Mouse (Mus musculus) layer of hippocampus, adult 2 months (tissue): ENCODE measurements at regions not wholly inside any gene's neighbourhood (a gene's known extent, or its start where the extent isn't known, plus 50 kb on each side); places are given as distances from the start of the nearest gene placed in this dataset.
A peak's percentile ranks its signal among the peaks of the same experiment; 100 is the strongest.
"Not testable (repeated sequence)": the region's sequence is repeated elsewhere in the genome, so short reads cannot be mapped to it uniquely, and the experiment has no call there.

ENCODE experiments used
- DNase-seq, 2 experiments: peaks; one replicate each; pipeline ENCODE4 v3.0.0; 2022; ENCODE audit warnings: low spot score in 2 of 2
- H3K27ac ChIP-seq: fragments of 200-600 bp; 2 replicates; pipeline ENCODE4 v1.8.1; 2022
- H3K4me3 ChIP-seq: fragments of 200-600 bp; 2 replicates; pipeline ENCODE4 v1.8.1; 2022; ENCODE audit warnings: mild to moderate bottlenecking
- CTCF ChIP-seq: fragments of 200-600 bp; conservative IDR thresholded peaks from 2 replicates; pipeline ENCODE4 v1.8.1; 2022; ENCODE audit warnings: antibody characterized with exemption, mild to moderate bottlenecking, moderate library complexity

DNA sequence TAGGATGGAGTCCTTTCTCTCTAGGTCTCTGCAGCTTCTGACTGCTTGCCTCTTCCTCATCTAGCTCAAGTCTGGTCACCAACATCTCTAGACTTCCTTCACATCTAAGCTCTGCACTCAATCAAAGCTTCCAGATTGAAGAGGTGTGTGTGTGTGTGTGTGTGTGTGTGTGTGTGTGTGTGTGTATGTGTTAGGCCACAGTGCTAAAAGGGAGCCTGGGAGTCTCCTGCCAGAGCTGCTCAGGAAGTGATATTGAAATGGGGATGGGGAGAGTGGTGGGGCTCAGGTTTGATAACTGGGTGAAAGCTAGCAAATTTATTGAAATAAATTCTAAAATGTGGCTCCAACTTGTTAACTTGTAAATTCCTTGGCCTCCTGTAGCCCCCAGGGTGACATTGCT lies 73.3 kb downstream of the Gm31371 start:
- not testable (repeated sequence) for H3K4me3 ChIP-seq, H3K27ac ChIP-seq, DNase-seq

DNA sequence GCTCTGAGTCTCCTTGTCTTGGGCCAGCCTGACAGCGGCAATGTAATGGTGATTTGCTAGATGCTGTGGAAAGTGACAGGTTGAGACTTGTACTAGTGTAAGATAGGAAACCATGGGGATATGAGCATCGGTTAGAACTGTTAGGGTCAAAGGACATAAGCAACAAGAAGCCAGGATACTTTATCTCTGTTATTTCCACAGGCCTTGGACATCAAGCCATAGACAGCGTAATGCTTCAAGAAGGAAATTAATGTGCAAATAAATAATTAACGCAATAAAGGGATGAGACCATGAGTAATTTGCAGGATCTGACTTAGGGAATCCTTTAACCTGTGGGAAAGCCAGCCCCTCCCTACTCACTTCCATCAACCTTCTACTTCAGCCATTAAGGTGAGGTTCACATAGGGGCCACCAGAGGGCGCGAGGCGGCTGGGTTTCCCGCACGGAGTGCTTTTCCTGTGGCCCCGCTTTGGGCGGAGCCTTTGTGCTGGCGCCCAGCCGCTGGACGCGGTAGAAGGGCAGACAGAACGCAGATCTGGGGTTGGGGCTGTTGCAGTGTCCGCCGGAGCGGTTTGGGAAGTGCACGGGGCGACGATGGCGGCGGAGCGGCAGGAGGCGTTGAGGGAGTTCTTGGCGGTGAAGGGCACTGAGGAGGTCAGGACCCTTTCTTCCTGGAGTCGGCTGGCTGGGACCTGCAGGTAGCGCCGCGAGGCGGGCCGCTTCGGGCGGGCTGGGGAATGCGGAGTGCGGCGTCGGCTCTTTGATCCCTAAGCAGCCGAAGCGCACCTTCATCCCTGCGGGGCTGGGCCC lies 76.5 kb downstream of the Gm31371 start:
- 0 out of 2 replicates have a peak overlapping the region, but pooled peaks have one; percentile 48 for H3K27ac ChIP-seq
- peak; percentile 79 for TF ChIP-seq CTCF
- DNase-seq, result peak; percentile 41 to 53
- H3K4me3 ChIP-seq, result peak overlapping the region; percentile 58

DNA sequence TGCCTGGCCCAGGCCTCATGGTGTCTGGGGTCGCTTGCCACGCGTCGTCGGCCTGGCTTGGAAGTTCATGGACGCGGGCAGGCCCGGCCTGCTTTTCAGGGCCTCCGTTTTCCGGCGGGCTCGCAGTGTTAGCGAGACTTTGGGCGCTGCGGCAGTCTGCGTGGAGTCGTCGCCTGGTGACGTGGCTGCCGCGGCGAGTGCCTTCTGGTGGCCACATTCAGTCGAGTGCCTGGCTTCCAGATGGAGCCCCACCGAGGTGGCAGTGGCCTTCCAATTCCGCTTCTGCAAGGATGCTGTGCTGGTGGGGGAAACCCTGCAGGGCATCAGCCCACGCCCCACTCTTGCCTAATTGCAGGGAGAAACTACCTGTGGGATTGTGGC lies 77.1 kb downstream of the Gm31371 start:
- Histone ChIP-seq H3K4me3 (peak overlapping the region; percentile 58), H3K27ac (0 out of 2 replicates have a peak overlapping the region, but pooled peaks have one; percentile 48)
- not testable (repeated sequence) for DNase-seq

DNA sequence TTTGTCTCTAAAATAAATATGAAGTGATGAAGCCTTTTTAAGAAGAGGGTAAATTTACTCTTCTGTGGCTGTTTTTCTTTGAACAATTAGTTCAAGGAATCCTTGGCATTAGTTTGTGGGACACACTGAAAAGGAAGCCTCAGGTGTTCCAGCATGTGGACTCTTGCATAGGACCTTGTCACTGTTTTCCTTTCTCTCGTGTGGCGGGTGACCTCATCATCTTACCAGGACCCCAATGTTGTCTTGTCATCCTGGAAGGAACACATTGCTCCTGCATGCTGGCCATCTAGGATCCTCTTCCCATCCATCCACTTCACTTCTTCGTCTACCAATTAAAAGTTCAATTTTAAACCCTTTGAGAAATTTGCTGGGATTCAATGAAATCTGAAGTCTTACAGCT lies 104.9 kb downstream of the Gm31371 start:
- not testable (repeated sequence) for H3K27ac ChIP-seq, H3K4me3 ChIP-seq
- DNase-seq, result peak in 1 of 2 experiments; percentile 21

DNA sequence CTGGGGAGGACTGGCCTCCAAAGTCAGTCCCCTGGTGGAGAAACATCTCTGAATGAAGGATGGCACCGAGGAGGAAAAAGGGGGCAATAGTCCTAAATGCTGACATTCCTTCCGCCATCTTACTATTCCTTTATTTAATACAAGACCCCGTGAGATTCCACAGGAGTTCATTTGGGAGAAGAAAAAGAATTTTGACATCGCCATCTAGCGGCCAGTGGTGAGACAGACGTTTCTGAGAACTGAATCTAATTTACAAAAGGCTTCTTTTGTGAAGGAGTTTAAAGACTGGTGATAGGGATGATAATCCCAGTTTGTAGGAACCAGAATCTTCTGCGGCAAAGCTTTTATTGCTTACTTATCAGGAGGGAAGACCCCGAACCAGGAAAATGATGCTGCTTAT lies 107.8 kb downstream of the Gm31371 start:
- not testable (repeated sequence) for DNase-seq, H3K4me3 ChIP-seq, H3K27ac ChIP-seq
- peak; percentile 71 for TF ChIP-seq CTCF

DNA sequence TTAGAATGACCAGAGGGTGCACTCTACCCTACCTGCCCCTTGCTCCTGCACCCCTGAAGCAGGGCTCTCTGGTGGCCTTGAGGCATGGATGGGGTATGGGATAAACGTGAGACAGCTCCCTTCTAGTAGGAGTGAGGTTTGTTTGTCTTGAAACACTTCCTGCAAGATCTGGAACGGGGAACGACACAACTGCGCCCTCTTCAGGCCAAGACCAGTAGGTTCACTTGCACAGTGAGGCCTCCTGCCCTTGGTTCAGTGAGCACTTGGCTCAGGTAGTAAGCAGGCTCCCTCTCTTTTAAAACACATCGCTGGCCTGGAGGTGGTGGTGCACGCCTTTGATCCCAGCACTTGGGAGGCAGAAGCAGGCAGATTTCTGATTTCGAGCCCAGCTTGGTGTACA lies 110.1 kb downstream of the Gm31371 start:
- not testable (repeated sequence) for DNase-seq, H3K4me3 ChIP-seq, H3K27ac ChIP-seq
- peak; percentile 43 for TF ChIP-seq CTCF

DNA sequence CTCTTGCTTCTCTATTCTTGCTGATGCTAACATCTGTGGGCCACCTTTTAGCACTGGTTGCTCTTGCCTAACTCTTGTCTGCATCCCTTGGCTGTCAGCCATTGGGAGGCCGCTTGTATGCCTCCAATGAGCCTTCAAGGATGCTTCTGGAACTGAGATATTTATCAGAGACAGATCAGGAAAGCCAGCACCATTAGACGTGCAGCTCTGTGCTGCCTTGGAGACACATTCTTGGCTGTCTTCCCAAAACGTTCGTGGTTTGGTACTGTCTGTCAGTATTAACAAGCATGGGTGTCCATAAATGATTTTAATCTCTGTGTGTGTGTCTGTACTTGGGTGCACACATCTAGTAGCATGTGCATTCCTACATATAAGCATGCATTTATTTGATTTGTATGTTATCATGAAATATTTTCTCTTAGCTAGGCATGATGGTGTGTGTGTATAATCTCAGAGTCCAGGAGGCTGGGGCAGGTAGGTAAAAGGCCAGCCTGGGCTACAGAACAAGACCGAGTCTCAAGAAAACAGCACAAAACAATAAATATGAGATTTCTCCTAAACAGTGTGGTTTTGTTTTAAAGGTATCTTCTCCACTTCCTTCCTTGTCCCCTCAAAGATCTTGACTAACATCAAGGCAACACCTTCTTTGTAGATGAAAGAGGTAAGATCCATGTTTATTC lies 111.4 kb downstream of the Gm31371 start:
- not testable (repeated sequence) for DNase-seq, H3K4me3 ChIP-seq, H3K27ac ChIP-seq

DNA sequence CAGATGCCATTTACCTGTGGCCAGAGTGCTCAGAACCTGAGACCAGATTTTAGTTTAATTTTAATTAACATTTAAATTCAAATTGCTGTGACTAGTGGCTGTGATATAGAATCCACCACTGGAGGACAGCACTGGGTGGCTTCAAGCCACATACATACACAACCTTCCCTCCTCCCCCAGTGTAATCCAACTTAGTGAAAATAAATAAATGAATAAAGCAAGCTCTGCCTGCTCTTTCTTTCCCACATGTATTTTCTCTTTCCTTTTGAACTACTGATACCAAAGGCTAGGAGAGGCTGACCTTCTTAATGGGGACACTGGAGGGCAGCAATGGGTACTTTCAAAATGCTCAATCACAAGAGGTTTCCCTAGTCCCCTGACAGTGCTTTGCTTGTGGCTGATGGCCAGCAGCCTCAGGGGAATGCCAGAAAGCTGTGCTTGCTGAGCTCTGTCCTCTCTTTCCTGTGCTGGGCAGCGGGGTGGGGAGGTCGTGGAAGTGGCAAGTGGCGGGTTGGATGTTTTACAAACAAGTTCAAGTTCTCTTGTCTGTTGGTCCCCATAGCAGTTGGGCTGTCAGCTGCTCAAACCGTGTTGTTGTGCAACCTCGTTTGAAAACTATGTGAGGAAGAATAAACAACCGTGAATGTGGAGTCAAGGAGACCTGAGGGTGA lies 112.4 kb downstream of the Gm31371 start:
- H3K27ac ChIP-seq, H3K4me3 ChIP-seq, DNase-seq: not testable (repeated sequence)
- peak; percentile 48 for TF ChIP-seq CTCF

DNA sequence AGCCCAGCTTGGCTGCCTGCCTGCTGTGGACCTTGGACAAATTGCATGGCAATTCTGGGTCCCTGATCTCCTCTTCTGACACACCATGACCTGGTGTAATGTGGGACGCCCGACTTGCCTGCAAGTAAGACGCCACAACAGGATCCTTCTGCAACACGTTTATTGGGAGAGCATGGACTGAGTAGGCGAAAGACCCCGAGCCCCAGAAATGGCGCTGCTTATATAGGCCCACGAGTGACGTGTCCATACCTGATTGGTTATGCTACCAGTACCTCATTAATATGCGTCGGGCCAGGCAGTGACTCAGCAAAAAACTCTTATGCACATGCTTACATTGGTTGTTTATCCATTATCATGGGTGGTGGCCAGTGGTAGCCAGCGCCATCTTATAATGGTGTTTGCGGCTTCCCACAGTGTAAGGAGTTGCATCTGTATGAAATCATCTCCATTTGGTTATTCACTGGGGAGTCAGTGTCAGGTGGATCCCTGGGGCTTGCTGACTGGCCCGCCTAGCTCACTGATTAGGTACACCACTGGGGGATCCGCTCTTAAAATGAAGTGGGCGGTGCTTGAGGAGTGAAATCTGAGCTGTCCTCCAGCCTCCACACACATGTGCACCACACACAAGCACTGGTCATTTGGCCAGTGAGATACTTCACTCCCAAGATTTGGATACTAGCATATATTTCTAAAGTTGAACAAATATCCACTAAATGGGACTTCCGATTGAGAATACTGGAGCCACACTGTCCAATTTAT lies 113.1 kb downstream of the Gm31371 start:
- H3K4me3 ChIP-seq, H3K27ac ChIP-seq: not testable (repeated sequence)
- peak; percentile 19 to 21 for DNase-seq

DNA sequence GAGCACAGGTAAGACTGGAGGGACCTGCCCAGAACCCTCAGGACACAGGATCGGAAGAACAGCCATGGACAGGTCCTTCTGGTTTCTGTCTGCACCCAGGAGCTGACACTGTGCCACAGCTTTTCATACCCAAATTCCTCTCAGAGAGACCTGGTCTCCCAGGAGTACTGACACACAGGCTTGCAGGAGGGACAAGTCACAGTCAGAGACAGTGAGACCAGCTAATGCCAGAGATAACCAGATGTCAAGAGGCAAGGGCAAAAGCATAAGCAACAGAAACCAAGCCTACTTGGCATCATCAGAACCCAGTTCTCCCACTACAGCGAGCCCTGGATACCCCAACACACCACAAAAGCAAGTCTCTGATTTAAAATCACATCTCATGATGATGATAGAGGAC lies 122.3 kb downstream of the Gm31371 start:
- not testable (repeated sequence) for H3K4me3 ChIP-seq, H3K27ac ChIP-seq

DNA sequence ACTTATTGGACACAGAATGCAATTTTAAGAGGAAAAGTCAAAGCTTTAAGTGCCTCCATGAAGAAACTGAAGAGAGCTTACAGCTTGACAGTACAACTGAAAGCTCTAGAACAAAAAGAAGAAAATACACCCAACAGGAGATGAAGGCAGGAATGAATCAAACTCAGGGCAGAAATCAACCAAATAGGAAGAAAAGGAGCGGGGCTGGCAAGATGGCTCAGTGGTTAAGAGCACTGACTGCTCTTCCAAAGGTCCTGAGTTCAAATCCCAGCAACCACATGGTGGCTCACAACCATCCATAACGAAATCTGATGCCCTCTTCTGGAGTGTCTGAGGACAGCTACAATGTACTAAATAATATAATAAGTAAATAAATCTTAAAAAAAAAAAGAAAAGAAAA lies 124.8 kb downstream of the Gm31371 start:
- not testable (repeated sequence) for DNase-seq, H3K4me3 ChIP-seq, H3K27ac ChIP-seq

More for the DNA sequence above, 122.3 kb downstream of the Gm31371 start:
- DNase-seq, result not testable (repeated sequence)

DNA sequence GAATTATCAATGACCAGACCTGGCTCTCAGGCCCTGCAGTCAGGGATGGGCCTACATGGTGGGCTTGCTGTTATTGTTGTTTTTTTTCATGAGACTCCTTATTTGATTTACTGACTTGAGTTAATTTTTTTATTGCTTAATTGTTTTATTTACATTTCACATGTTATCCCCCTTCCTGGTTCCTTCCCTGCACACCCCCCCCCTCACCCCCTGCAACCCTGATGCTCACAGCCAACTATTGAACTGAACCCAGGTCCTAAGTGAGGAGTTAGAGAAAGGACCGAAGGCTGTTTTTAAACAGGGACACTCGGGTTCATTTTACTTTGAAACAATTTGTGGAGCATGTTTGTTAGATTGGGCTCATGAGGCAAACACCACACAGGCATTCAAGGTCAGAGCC lies 126.9 kb downstream of the Gm31371 start:
- H3K27ac ChIP-seq, DNase-seq, H3K4me3 ChIP-seq: not testable (repeated sequence)

DNA sequence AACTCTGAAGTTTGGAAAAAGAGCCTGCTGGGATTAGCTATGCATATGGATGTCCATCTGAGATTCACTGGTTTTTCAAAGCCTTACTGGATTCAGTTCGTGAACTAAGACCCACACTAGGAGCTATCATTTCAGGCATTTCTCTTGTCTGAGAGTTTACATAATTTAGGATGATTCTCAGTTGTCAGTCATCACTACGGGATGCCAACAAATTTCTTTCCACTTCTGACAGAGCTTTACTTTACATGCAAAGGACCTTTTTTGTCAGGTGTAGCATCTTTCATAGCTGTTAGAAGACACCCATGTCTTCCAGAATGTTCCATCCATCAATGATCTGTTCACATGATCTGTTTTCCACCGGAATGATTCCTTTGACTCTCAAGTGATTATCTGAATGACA lies 154.4 kb downstream of the Gm31371 start:
- DNase-seq, result peak in 1 of 2 experiments; percentile 2
- H3K4me3 ChIP-seq, H3K27ac ChIP-seq: not testable (repeated sequence)

DNA sequence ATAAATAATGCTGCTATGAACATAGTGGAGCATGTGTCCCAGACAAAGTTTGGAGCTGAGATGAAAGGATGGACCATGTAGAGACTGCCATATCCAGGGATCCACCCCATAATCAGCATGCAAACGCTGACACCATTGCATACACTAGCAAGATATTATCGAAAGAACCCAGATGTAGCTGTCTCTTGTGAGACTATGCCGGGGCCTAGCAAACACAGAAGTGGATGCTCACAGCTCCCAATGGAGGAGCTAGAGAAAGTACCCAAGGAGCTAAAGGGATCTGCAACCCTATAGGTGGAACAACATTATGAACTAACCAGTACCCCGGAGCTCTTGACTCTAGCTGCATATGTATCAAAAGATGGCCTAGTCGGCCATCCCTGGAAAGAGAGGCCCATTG lies 194.9 kb downstream of the Gm31371 start:
- DNase-seq, H3K27ac ChIP-seq, H3K4me3 ChIP-seq: not testable (repeated sequence)

DNA sequence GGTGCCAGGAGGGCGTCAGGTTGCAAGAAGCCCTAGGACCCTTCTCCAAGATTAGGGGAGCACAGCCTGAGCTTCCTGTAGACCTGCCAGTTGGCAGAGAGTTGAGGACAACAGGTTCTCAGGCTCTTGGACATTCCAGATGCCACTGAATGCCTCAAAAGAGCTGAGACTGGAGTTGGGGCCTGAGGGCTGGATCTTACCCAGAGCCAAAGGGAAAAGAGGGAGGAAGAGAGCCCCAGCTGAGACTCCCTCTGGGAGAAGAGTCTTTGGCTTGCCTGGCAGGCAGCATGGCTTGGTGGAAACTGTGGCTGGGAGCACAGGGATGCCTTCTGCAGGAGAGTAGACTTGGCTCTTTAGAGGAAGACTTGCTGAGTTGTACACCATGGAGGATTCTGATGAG lies 197.0 kb downstream of the Gm31371 start:
- H3K4me3 ChIP-seq, H3K27ac ChIP-seq, DNase-seq: not testable (repeated sequence)

DNA sequence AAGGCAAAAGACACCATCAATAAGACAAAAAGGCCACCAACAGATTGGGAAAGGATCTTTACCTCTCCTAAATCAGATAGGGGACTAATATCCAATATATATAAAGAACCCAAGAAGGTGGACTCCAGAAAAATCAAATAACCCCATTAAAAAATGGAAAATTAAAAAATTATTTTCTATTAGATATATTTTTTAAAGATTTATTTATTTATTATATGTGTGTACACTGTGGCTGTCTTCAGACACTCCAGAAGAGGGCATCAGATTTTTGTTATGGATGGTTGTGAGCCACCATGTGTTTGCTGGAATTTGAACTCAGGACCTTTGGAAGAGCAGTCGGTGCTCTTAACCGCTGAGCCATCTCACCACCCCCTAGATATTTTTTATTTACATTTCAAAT lies 199.2 kb downstream of the Gm31371 start:
- not testable (repeated sequence) for H3K27ac ChIP-seq, H3K4me3 ChIP-seq, DNase-seq

DNA sequence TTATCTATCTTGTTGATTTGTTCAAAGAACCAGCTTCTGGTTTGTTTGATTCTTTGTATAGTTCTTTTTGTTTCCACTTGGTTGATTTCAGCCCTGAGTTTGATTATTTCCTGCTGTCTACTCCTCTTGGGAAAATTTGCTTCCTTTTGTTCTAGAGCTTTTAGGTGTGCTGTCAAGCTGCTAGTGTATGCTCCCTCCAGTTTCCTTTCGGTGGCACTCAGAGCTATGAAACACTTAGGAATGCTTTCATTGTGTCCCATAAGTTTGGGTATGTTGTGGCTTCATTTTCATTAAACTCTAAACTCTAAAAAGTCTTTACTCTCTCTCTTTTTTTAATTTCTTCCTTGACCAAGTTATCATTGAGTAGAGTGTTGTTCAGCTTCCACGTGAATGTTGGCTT lies 204.0 kb downstream of the Gm31371 start:
- not testable (repeated sequence) for DNase-seq, H3K4me3 ChIP-seq, H3K27ac ChIP-seq

DNA sequence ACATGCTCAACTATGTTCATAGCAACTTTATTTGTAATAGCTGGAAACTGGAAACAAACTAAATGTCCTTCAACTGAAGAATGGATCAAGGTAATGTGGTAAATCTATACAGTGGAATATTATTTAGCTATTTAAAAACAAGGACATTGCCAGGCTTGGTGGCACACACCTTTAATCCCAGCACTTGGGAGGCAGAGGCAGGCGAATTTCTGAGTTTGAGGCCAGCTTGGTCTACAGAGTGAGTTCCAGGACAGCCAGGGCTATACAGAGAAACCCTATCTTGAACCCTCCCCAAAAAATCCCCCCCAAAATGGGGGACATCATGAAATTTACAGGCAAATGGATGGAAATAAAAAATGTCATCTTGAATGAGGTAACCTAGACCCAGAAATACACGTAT lies 213.6 kb downstream of the Gm31371 start:
- not testable (repeated sequence) for H3K27ac ChIP-seq, DNase-seq, H3K4me3 ChIP-seq
